Mouse (Mus musculus) liver, embryonic 12.5 days (tissue): ENCODE data around the gene D17H6S53E. TPM values are rescaled to one million over a fixed set of nuclear protein-coding genes. Genes with fewer than 3 reads are reported as not detected.

Experiments used
- ATAC-seq: fragments of 200-750 bp; cut with Nextera tagmentation; 2 replicates; pipeline ENCODE4 v1.8.0; 2017; ENCODE audit warnings: moderate number of reproducible peaks, mild to moderate bottlenecking, moderate library complexity
- H3K27ac ChIP-seq: fragments of 300-500 bp; sonication (generic); 2 replicates; pipeline ENCODE4 v1.5.1; 2016; ENCODE audit warnings: mild to moderate bottlenecking
- H3K27me3 ChIP-seq: fragments of 300-500 bp; sonication (generic); replicated peaks from 2 replicates; pipeline ENCODE4 v1.6.1; 2016; ENCODE audit warnings: mild to moderate bottlenecking, moderate library complexity
- H3K36me3 ChIP-seq: fragments of 300-500 bp; sonication (generic); 2 replicates; pipeline ENCODE4 v1.6.1; 2016; ENCODE audit warnings: mild to moderate bottlenecking, moderate library complexity
- H3K4me1 ChIP-seq: fragments of 300-500 bp; sonication (generic); 2 replicates; pipeline ENCODE4 v1.6.1; 2016
- H3K4me2 ChIP-seq: fragments of 300-500 bp; sonication (generic); 2 replicates; pipeline ENCODE4 v1.6.1; 2016; ENCODE audit warnings: mild to moderate bottlenecking, moderate library complexity
- H3K4me3 ChIP-seq: fragments of 300-500 bp; sonication (generic); 2 replicates; pipeline ENCODE4 v1.5.1; 2016; ENCODE audit warnings: mild to moderate bottlenecking, moderate library complexity
- H3K9ac ChIP-seq: fragments of 300-500 bp; sonication (generic); 2 replicates; pipeline ENCODE4 v1.6.1; 2016; ENCODE audit warnings: mild to moderate bottlenecking, moderate library complexity
- H3K9me3 ChIP-seq: fragments of 300-500 bp; sonication (generic); replicated peaks from 2 replicates; pipeline ENCODE4 v1.6.1; 2016; ENCODE audit warnings: mild to moderate bottlenecking, moderate library complexity
- WGBS: fragments of 180-500 bp; shearing (Covaris S2); methylation state at CpG from one replicate; pipeline ENCODE4 v1.1.7; 2016; ENCODE audit not compliant: insufficient replicate concordance; 5-methylcytosine and 5-hydroxymethylcytosine counted together
- polyA plus RNA-seq: library from polyadenylated mRNA; unstranded; fragments of >200 nt; fragmentation: Nextera tagmentation; extraction: Ambion mirVana; gene quantifications from 2 replicates; pipeline ENCODE4 v1.2.1, GENCODE M21; 2016

The D17H6S53E gene
- polyA plus RNA-seq, 1 experiment from 2014 or later = 4.3 TPM

GRCm38 (mm10) chr17:35166352-35167035, 40.3 kb downstream of the D17H6S53E start:
- ATAC-seq = no peak
- Histone ChIP-seq H3K4me2 (peak overlapping the region; percentile 78), H3K36me3 (peaks cover 14% of the 10 kb centered on the region), H3K27ac (peak overlapping the region; percentile 8; the same call in 1 of the 2 replicates), H3K27me3 (no peaks in the 10 kb centered on the region), H3K9me3 (no peaks in the 10 kb centered on the region), H3K4me1 (peaks cover 34% of the 10 kb centered on the region), H3K9ac (no peak overlapping the region; the same call in 1 of the 2 replicates), H3K4me3 (peak overlapping the region; percentile 96; the same call in 1 of the 2 replicates)
- 74% methylated on average over 8 of the region's 8 CpGs for WGBS

- H3K9ac ChIP-seq = no peak overlapping the region
Observed at GRCm38 (mm10) chr17:35167794-35168193, 41.6 kb downstream of the D17H6S53E start.

GRCm38 (mm10) chr17:35168541-35169207, 42.5 kb downstream of the D17H6S53E start:
- Histone ChIP-seq H3K9ac (no peak overlapping the region), H3K4me1 (peaks cover 16% of the 10 kb centered on the region), H3K27me3 (no peaks in the 10 kb centered on the region), H3K36me3 (no peaks in the 10 kb centered on the region), H3K9me3 (no peaks in the 10 kb centered on the region), H3K4me2 (no peak overlapping the region), H3K27ac (no peak overlapping the region), H3K4me3 (no peak overlapping the region)
- WGBS = 10% methylated on average over 4 of the region's 4 CpGs
- no peak for ATAC-seq

More at GRCm38 (mm10) chr17:35167794-35168193, 41.6 kb downstream of the D17H6S53E start:
- no peaks in the 10 kb centered on the region for H3K27me3 ChIP-seq
- H3K4me3 ChIP-seq = no peak overlapping the region
- H3K27ac ChIP-seq = no peak overlapping the region
- H3K36me3 ChIP-seq = peaks cover 1% of the 10 kb centered on the region
- H3K4me2 ChIP-seq = no peak overlapping the region
- 64% methylated on average over 7 of the region's 7 CpGs for WGBS
- peaks cover 21% of the 10 kb centered on the region for H3K4me1 ChIP-seq
- no peak for ATAC-seq
- no peaks in the 10 kb centered on the region for H3K9me3 ChIP-seq

- Histone ChIP-seq H3K36me3 (no peaks in the 10 kb centered on the region), H3K4me3 (no peak overlapping the region), H3K4me1 (peaks cover 4% of the 10 kb centered on the region; the same call in 1 of the 2 replicates), H3K9ac (no peak overlapping the region; the same call in 1 of the 2 replicates), H3K4me2 (no peak overlapping the region), H3K27me3 (no peaks in the 10 kb centered on the region), H3K27ac (no peak overlapping the region), H3K9me3 (no peaks in the 10 kb centered on the region)
- 52% methylated on average over 11 of the region's 11 CpGs for WGBS
- no peak for ATAC-seq
Observed at GRCm38 (mm10) chr17:35172445-35173234, 46.5 kb downstream of the D17H6S53E start.

GRCm38 (mm10) chr17:35173329-35173728, 47.2 kb downstream of the D17H6S53E start:
- 52% methylated on average over 3 of the region's 3 CpGs for WGBS
- H3K36me3 ChIP-seq = no peaks in the 10 kb centered on the region
- H3K9ac ChIP-seq = no peak overlapping the region
- H3K4me1 ChIP-seq = peaks cover 4% of the 10 kb centered on the region; the same call in 1 of the 2 replicates
- H3K4me3 ChIP-seq = no peak overlapping the region
- H3K27me3 ChIP-seq = no peaks in the 10 kb centered on the region
- no peak overlapping the region for H3K27ac ChIP-seq
- ATAC-seq = no peak
- no peaks in the 10 kb centered on the region for H3K9me3 ChIP-seq
- no peak overlapping the region for H3K4me2 ChIP-seq

GRCm38 (mm10) chr17:35174201-35174977, 48.2 kb downstream of the D17H6S53E start:
- H3K4me2 ChIP-seq = no peak overlapping the region
- WGBS = 53% methylated on average over 8 of the region's 8 CpGs
- no peak for ATAC-seq
- no peak overlapping the region for H3K9ac ChIP-seq
- no peak overlapping the region for H3K27ac ChIP-seq
- H3K36me3 ChIP-seq = no peaks in the 10 kb centered on the region
- H3K27me3 ChIP-seq = no peaks in the 10 kb centered on the region
- H3K4me3 ChIP-seq = no peak overlapping the region
- H3K4me1 ChIP-seq = peaks cover 4% of the 10 kb centered on the region; the same call in 1 of the 2 replicates
- no peaks in the 10 kb centered on the region for H3K9me3 ChIP-seq

- Histone ChIP-seq H3K4me2 (no peak overlapping the region), H3K27me3 (no peaks in the 10 kb centered on the region), H3K36me3 (no peaks in the 10 kb centered on the region), H3K9ac (no peak overlapping the region), H3K4me1 (peaks cover 4% of the 10 kb centered on the region; the same call in 1 of the 2 replicates), H3K9me3 (no peaks in the 10 kb centered on the region), H3K4me3 (no peak overlapping the region), H3K27ac (no peak overlapping the region)
- 67% methylated on average over 6 of the region's 6 CpGs for WGBS
- no peak for ATAC-seq
Observed at GRCm38 (mm10) chr17:35175382-35175781, 49.2 kb downstream of the D17H6S53E start.

GRCm38 (mm10) chr17:35175968-35176367, 49.8 kb downstream of the D17H6S53E start, which contains the start of gene Aif1:
Gene Aif1, minus strand, starts transcription at chr17:35176068.
- Histone ChIP-seq H3K27ac (no peak within 1 kb of the TSS), H3K9me3 (no peaks in the 10 kb centered on the region), H3K4me3 (no peak within 1 kb of the TSS), H3K36me3 (no peaks in the 10 kb centered on the region), H3K9ac (no peak within 1 kb of the TSS), H3K27me3 (no peaks in the 10 kb centered on the region), H3K4me1 (peaks cover 4% of the 10 kb centered on the region; the same call in 1 of the 2 replicates), H3K4me2 (no peak within 1 kb of the TSS)
- WGBS = 56% methylated on average over 2 of the region's 2 CpGs
- ATAC-seq = no peak

Other genes starting within 250 kb of the D17H6S53E start
- gene Zbtb12, start 246.9 kb upstream of the D17H6S53E start, polyA plus RNA-seq = 1.8 and 1.9 TPM in 2 replicates
- gene Gm20547, start 244.3 kb upstream of the D17H6S53E start, polyA plus RNA-seq = not detected in 2 replicates
- 7.9 and 8.2 TPM in 2 replicates for gene C2, start 228.1 kb upstream of the D17H6S53E start, polyA plus RNA-seq
- gene Ehmt2, start 227.9 kb upstream of the D17H6S53E start, polyA plus RNA-seq = 27.1 and 32.8 TPM in 2 replicates
- gene Slc44a4, start 211.9 kb upstream of the D17H6S53E start, polyA plus RNA-seq = 0.75 and 0.79 TPM in 2 replicates
- 16.9 and 17.3 TPM in 2 replicates for gene Neu1, start 195.1 kb upstream of the D17H6S53E start, polyA plus RNA-seq
- gene Hspa1b, start 167.1 kb upstream of the D17H6S53E start, polyA plus RNA-seq = 0.11 and 0.21 TPM in 2 replicates
- gene Gm20481, start 156.5 kb upstream of the D17H6S53E start, polyA plus RNA-seq = 0.73 TPM in 1 of 2 replicates, not detected in the other
- gene Hspa1a, start 154.2 kb upstream of the D17H6S53E start, polyA plus RNA-seq = 2.8 and 5.0 TPM in 2 replicates
- 0.38 and 0.49 TPM in 2 replicates for gene Hspa1l, start 153.7 kb upstream of the D17H6S53E start, polyA plus RNA-seq
- gene Lsm2, start 144.5 kb upstream of the D17H6S53E start, polyA plus RNA-seq = 202 and 215 TPM in 2 replicates
- 208 and 211 TPM in 2 replicates for gene Vars, start 125.4 kb upstream of the D17H6S53E start, polyA plus RNA-seq
- gene Vwa7, start 109.8 kb upstream of the D17H6S53E start, polyA plus RNA-seq = 0.10 and 0.15 TPM in 2 replicates
- gene Sapcd1, start 98.4 kb upstream of the D17H6S53E start, polyA plus RNA-seq = 2.8 and 3.4 TPM in 2 replicates
- gene Msh5, start 79.6 kb upstream of the D17H6S53E start, polyA plus RNA-seq = 4.0 and 4.8 TPM in 2 replicates
- 160 and 162 TPM in 2 replicates for gene Clic1, start 76.4 kb upstream of the D17H6S53E start, polyA plus RNA-seq
- gene Ddah2, start 67.3 kb upstream of the D17H6S53E start, polyA plus RNA-seq = 49.0 and 49.1 TPM in 2 replicates
- 0.41 and 0.44 TPM in 2 replicates for gene Ly6g6c, start 61.0 kb upstream of the D17H6S53E start, polyA plus RNA-seq
- 7.3 and 8.7 TPM in 2 replicates for gene Mpig6b, start 60.2 kb upstream of the D17H6S53E start, polyA plus RNA-seq
- 0.23 TPM in 1 of 2 replicates, not detected in the other for gene Ly6g6e, start 49.5 kb upstream of the D17H6S53E start, polyA plus RNA-seq
- 0.36 and 0.53 TPM in 2 replicates for gene Ly6g6d, start 48.3 kb upstream of the D17H6S53E start, polyA plus RNA-seq
- gene Ly6g6f, start 40.8 kb upstream of the D17H6S53E start, polyA plus RNA-seq = 10.2 and 10.5 TPM in 2 replicates
- 60.2 and 61.1 TPM in 2 replicates for gene Abhd16a, start 37.1 kb upstream of the D17H6S53E start, polyA plus RNA-seq
- not detected in 2 replicates for gene Ly6g5c, start 18.1 kb upstream of the D17H6S53E start, polyA plus RNA-seq
- gene Ly6g5b, start 10.9 kb upstream of the D17H6S53E start, polyA plus RNA-seq = 0.55 and 0.81 TPM in 2 replicates
- gene Gpank1, start 4.9 kb upstream of the D17H6S53E start, polyA plus RNA-seq = 16.5 and 19.6 TPM in 2 replicates
- 187 and 192 TPM in 2 replicates for gene Csnk2b, start 4.3 kb upstream of the D17H6S53E start, polyA plus RNA-seq
- gene Apom, start 5.7 kb downstream of the D17H6S53E start, polyA plus RNA-seq = 482 and 508 TPM in 2 replicates
- 29.1 and 35.5 TPM in 2 replicates for gene Bag6, start 8.8 kb downstream of the D17H6S53E start, polyA plus RNA-seq
- gene Prrc2a, start 38.5 kb downstream of the D17H6S53E start, polyA plus RNA-seq = 83.0 and 86.8 TPM in 2 replicates
- 10.5 and 11.6 TPM in 2 replicates for gene Aif1, start 49.7 kb downstream of the D17H6S53E start, polyA plus RNA-seq
- gene Lst1, start 62.1 kb downstream of the D17H6S53E start, polyA plus RNA-seq = 20.8 and 23.7 TPM in 2 replicates
- 1.2 and 1.3 TPM in 2 replicates for gene Ltb, start 68.1 kb downstream of the D17H6S53E start, polyA plus RNA-seq
- gene Tnf, start 75.6 kb downstream of the D17H6S53E start, polyA plus RNA-seq = 0.33 and 0.36 TPM in 2 replicates
- gene Lta, start 79.0 kb downstream of the D17H6S53E start, polyA plus RNA-seq = 0.12 TPM in 1 of 2 replicates, not detected in the other
- gene Gm16181, start 94.5 kb downstream of the D17H6S53E start, polyA plus RNA-seq = 0.42 TPM in 1 of 2 replicates, not detected in the other
- gene Atp6v1g2, start 107.3 kb downstream of the D17H6S53E start, polyA plus RNA-seq = 1.3 and 1.8 TPM in 2 replicates
- 5.7 and 6.4 TPM in 2 replicates for gene Nfkbil1, start 109.4 kb downstream of the D17H6S53E start, polyA plus RNA-seq
- gene Ddx39b, start 115.4 kb downstream of the D17H6S53E start, polyA plus RNA-seq = 258 and 267 TPM in 2 replicates
- 66.8 and 72.5 TPM in 2 replicates for gene H2-D1, start 136.4 kb downstream of the D17H6S53E start, polyA plus RNA-seq
- gene H2-Q1, start 194.0 kb downstream of the D17H6S53E start, polyA plus RNA-seq = 0.93 and 1.0 TPM in 2 replicates
- 0.72 and 0.85 TPM in 2 replicates for gene H2-Q2, start 215.9 kb downstream of the D17H6S53E start, polyA plus RNA-seq